Mouse (Mus musculus) brain, embryonic 14.5 days (tissue): ENCODE results near the gene Trim39. TPM values are rescaled to one million over a fixed set of nuclear protein-coding genes. Genes with fewer than 3 reads are reported as not detected.
A peak's percentile ranks its signal among the peaks of the same experiment; 100 is the strongest.

Experiments
- DNase-seq: peaks from one replicate; pipeline ENCODE4 v3.0.0-alpha.2; 2011; ENCODE audit warnings: low read depth
- CTCF ChIP-seq: fragments of 200-500 bp; IDR thresholded peaks from 2 replicates; pipeline ENCODE4 v1.5.1; 2012; ENCODE audit warnings: inconsistent platforms, mild to moderate bottlenecking, moderate library complexity, borderline replicate concordance; ENCODE audit not compliant: insufficient read depth, insufficient read length; ENCODE audit errors: extremely low read depth
- POLR2A ChIP-seq: fragments of 200-500 bp; IDR thresholded peaks from 2 replicates; pipeline ENCODE4 v1.6.1; 2012; ENCODE audit warnings: mild to moderate bottlenecking, inconsistent platforms, borderline replicate concordance; ENCODE audit not compliant: poor library complexity, insufficient read depth, insufficient read length, severe bottlenecking; ENCODE audit errors: extremely low read depth
- polyA plus RNA-seq: library from polyadenylated mRNA; depleted of rRNA; stranded (reverse); fragments of >200 nt; gene quantifications from 2 replicates; pipeline ENCODE4 v1.2.3, GENCODE M21; 2012

Gene Trim39
- polyA plus RNA-seq, 1 experiment = 45.9 TPM

GRCm38 (mm10) chr17:36270956-36271585 lies 976 bp downstream of the Trim39 start:
- TF ChIP-seq CTCF (no peak), POLR2A (peak; percentile 97)
- DNase-seq = peak; percentile 94

- TF ChIP-seq POLR2A = no peak
- no peak for TF ChIP-seq CTCF
- no peak for DNase-seq
Measured at GRCm38 (mm10) chr17:36265834-36266233, 6.2 kb downstream of the Trim39 start.

- DNase-seq = no peak
- no peak for TF ChIP-seq CTCF
- TF ChIP-seq POLR2A = no peak
Measured at GRCm38 (mm10) chr17:36264273-36264925, 7.6 kb downstream of the Trim39 start.

GRCm38 (mm10) chr17:36261511-36262166 lies 10.4 kb downstream of the Trim39 start:
- no peak for DNase-seq
- no peak for TF ChIP-seq POLR2A
- no peak for TF ChIP-seq CTCF

GRCm38 (mm10) chr17:36257969-36258368 lies 14.1 kb downstream of the Trim39 start, which contains the start of gene Rpp21:
Gene Rpp21, minus strand, starts transcription at chr17:36258069.
- no peak for DNase-seq
- TF ChIP-seq POLR2A (no peak), CTCF (no peak)

- TF ChIP-seq POLR2A (peak; percentile 49; the same call in 1 of the 2 replicates), CTCF (peak; percentile 66; the same call in 1 of the 2 replicates)
- peak; percentile 91 for DNase-seq
Measured at GRCm38 (mm10) chr17:36257241-36257947, 14.7 kb downstream of the Trim39 start.

- no peak for DNase-seq
- TF ChIP-seq CTCF (no peak), POLR2A (no peak)
Measured at GRCm38 (mm10) chr17:36253087-36253600, 18.9 kb downstream of the Trim39 start.

GRCm38 (mm10) chr17:36252250-36252876 lies 19.7 kb downstream of the Trim39 start:
- DNase-seq = no peak
- TF ChIP-seq POLR2A (no peak), CTCF (no peak)

GRCm38 (mm10) chr17:36248886-36249285 lies 23.2 kb downstream of the Trim39 start:
- DNase-seq = no peak
- TF ChIP-seq CTCF = no peak
- TF ChIP-seq POLR2A = no peak

GRCm38 (mm10) chr17:36245741-36246140 lies 26.3 kb downstream of the Trim39 start:
- TF ChIP-seq CTCF (no peak), POLR2A (no peak)
- DNase-seq = no peak
